Mouse (Mus musculus): ENCODE measurements around the gene Tgif1.

Gene Tgif1

GRCm38 (mm10) chr17:70866538-70867114, 13.3 kb upstream of the Tgif1 start:
- in situ Hi-C loops (cut with MseI, MboI): no loop called here

- in situ Hi-C loops (cut with MseI, MboI): no loop called here
These were observed 12.7 kb upstream of the Tgif1 start for GRCm38 (mm10) chr17:70866029-70866428.

GRCm38 (mm10) chr17:70865060-70865604, 11.8 kb upstream of the Tgif1 start:
- in situ Hi-C loops (cut with MseI, MboI): no loop called here

- in situ Hi-C loops (cut with MseI, MboI): no loop called here
These were observed 11.3 kb upstream of the Tgif1 start for GRCm38 (mm10) chr17:70864645-70865044.

GRCm38 (mm10) chr17:70864117-70864516, 10.8 kb upstream of the Tgif1 start:
- in situ Hi-C loops (cut with MseI, MboI): no loop called here

GRCm38 (mm10) chr17:70858814-70859213, 5.5 kb upstream of the Tgif1 start:
- in situ Hi-C loops (cut with MseI, MboI): no loop called here

GRCm38 (mm10) chr17:70856871-70857415, 3.6 kb upstream of the Tgif1 start:
- in situ Hi-C loops (cut with MseI, MboI): no loop called here

GRCm38 (mm10) chr17:70854021-70854420, 675 bp upstream of the Tgif1 start:
- in situ Hi-C loops (cut with MseI, MboI): no loop called here

GRCm38 (mm10) chr17:70852686-70853386, 510 bp downstream of the Tgif1 start:
- in situ Hi-C loops (cut with MseI, MboI): no loop called here

- in situ Hi-C loops (cut with MseI, MboI): no loop called here
These were observed 1.2 kb downstream of the Tgif1 start for GRCm38 (mm10) chr17:70852011-70852685.

GRCm38 (mm10) chr17:70850996-70851991, 2.1 kb downstream of the Tgif1 start:
- in situ Hi-C loops (cut with MseI, MboI): no loop called here

- in situ Hi-C loops (cut with MseI, MboI): no loop called here
These were observed 2.9 kb downstream of the Tgif1 start for GRCm38 (mm10) chr17:70850233-70850995.

- in situ Hi-C loops (cut with MseI, MboI): loop anchor here in 1 of 2 experiments (10.0 kb wide), 1 partner anchor 125 kb away; no protein-coding TSS in a partner anchor
These were observed 3.7 kb downstream of the Tgif1 start for GRCm38 (mm10) chr17:70849399-70850232.

GRCm38 (mm10) chr17:70848511-70849398, 4.6 kb downstream of the Tgif1 start:
- in situ Hi-C loops (cut with MseI, MboI): loop anchor here in 1 of 2 experiments (10.0 kb wide), 1 partner anchor 126 kb away; no protein-coding TSS in a partner anchor

- in situ Hi-C loops (cut with MseI, MboI): loop anchor here in 1 of 2 experiments (10.0 kb wide), 1 partner anchor 127 kb away; no protein-coding TSS in a partner anchor
These were observed 5.4 kb downstream of the Tgif1 start for GRCm38 (mm10) chr17:70847751-70848510.

- in situ Hi-C loops (cut with MseI, MboI): loop anchor here in 1 of 2 experiments (10.0 kb wide), 1 partner anchor 128 kb away; no protein-coding TSS in a partner anchor
These were observed 6.3 kb downstream of the Tgif1 start for GRCm38 (mm10) chr17:70847086-70847485.

GRCm38 (mm10) chr17:70846111-70846644, 7.2 kb downstream of the Tgif1 start:
- in situ Hi-C loops (cut with MseI, MboI): loop anchor here in 1 of 2 experiments (10.0 kb wide), 1 partner anchor 129 kb away; no protein-coding TSS in a partner anchor

Measured in mouse trophoblast stem cell (cell line).